26 mouse cellular contexts compared by ENCODE assay signal in the genomic region with DNA sequence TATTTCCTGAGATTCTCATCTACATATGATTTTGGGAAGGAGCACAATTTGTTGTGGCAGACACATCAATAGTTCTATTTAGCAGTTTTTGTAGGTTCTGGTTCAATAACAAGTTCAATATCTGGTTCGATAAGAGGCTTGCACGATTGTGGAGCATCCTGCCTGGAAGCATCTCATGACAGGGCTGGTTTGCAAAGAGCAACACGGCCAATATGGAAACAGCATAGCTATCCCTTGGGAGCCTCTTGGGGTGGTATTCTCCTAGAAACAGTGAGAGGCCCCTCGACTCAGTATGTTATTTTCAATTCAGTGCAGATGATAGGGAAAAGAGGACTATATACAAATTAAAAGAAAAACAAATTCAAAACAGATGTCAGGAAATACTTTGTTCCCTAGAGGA.
"Had no signal": no experiment of that assay in that cellular context is flagged by ENCODE, and none has a peak within 500 bp of the region (broad histone marks: within the 10 kb centered on the region; RNA-seq: fewer than 3 reads in every experiment).

No protein-coding gene starts in this region.

- ATAC-seq: hindbrain, postnatal 0 days; intestine, embryonic 16.5 days had no signal

- DNase-seq: gastrocnemius, postnatal 14 days; gastrocnemius, postnatal 36 days; heart, adult 18-20 months; heart, postnatal 14 days; heart, postnatal 36 days; kidney, adult 11 months; kidney, adult 2 months; kidney, adult 9 months; kidney, postnatal 14 days; kidney, postnatal 36 days; layer of hippocampus, adult 9-11 months; layer of hippocampus, postnatal 36 days; left cerebral cortex, postnatal 4 days; liver; liver, embryonic 13.5 days had no signal

- H3K36me3 ChIP-seq: heart, embryonic 13.5 days; heart, embryonic 15.5 days; hindbrain, embryonic 13.5 days; hindbrain, embryonic 15.5 days; kidney, embryonic 15.5 days; limb, embryonic 13.5 days; liver, embryonic 13.5 days had no signal

- H3K4me3 ChIP-seq: heart, embryonic 13.5 days; heart, embryonic 15.5 days; hindbrain, embryonic 13.5 days; hindbrain, embryonic 15.5 days; kidney, embryonic 15.5 days; limb, embryonic 13.5 days; liver, embryonic 13.5 days had no signal

- H3K27ac ChIP-seq: heart, embryonic 13.5 days; heart, embryonic 15.5 days; hindbrain, embryonic 13.5 days; hindbrain, embryonic 15.5 days; hindbrain, postnatal 0 days; kidney, embryonic 15.5 days; kidney, postnatal 0 days; limb, embryonic 13.5 days; liver, embryonic 13.5 days had no signal

- H3K4me2 ChIP-seq: heart, embryonic 11.5 days; heart, embryonic 13.5 days; heart, embryonic 15.5 days; hindbrain, embryonic 13.5 days; hindbrain, embryonic 15.5 days; kidney, embryonic 15.5 days; limb, embryonic 13.5 days; liver, embryonic 11.5 days; liver, embryonic 13.5 days had no signal

- H3K4me1 ChIP-seq: liver, embryonic 13.5 days had no signal

- H3K9me3 ChIP-seq: heart, embryonic 13.5 days; heart, embryonic 15.5 days; hindbrain, embryonic 13.5 days; hindbrain, embryonic 15.5 days; kidney, embryonic 15.5 days; limb, embryonic 13.5 days; liver, embryonic 13.5 days had no signal

- H3K27me3 ChIP-seq: heart, embryonic 15.5 days; hindbrain, embryonic 13.5 days; hindbrain, embryonic 15.5 days; kidney, embryonic 15.5 days; liver, embryonic 13.5 days had no signal

- H3K9ac ChIP-seq: heart, embryonic 13.5 days; heart, embryonic 15.5 days; hindbrain, embryonic 13.5 days; hindbrain, embryonic 15.5 days; kidney, embryonic 15.5 days; limb, embryonic 13.5 days; liver, embryonic 13.5 days had no signal
